Mouse (Mus musculus): ENCODE measurements around the gene Espl1.

Gene Espl1

GRCm38 (mm10) chr15:102273982-102274716 is 21.9 kb upstream of the Espl1 start:
- DNase-seq (ENCODE audit: inconsistent age in 2 of 2, low spot score in 1 of 2) = no peak

DNA sequence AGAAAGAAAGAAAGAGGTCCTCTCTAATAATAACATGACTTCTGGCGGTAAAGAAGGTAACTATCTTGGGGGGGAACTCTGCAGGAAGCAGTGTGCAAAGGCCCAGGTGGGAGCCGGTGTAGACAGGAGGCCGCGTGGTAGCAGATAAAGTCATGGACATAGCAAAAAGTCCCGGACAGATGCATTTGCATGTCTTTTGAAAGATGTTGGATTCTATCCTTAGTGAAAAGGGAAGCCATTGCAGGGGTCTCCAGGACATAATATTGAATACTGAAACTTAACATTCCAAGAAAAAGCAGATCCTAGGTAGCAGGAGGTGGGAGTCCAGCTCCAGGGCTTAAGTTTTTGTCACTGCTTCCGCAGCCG is 17.4 kb upstream of the Espl1 start:
- DNase-seq (ENCODE audit: inconsistent age in 2 of 2, low spot score in 1 of 2) = no peak

DNA sequence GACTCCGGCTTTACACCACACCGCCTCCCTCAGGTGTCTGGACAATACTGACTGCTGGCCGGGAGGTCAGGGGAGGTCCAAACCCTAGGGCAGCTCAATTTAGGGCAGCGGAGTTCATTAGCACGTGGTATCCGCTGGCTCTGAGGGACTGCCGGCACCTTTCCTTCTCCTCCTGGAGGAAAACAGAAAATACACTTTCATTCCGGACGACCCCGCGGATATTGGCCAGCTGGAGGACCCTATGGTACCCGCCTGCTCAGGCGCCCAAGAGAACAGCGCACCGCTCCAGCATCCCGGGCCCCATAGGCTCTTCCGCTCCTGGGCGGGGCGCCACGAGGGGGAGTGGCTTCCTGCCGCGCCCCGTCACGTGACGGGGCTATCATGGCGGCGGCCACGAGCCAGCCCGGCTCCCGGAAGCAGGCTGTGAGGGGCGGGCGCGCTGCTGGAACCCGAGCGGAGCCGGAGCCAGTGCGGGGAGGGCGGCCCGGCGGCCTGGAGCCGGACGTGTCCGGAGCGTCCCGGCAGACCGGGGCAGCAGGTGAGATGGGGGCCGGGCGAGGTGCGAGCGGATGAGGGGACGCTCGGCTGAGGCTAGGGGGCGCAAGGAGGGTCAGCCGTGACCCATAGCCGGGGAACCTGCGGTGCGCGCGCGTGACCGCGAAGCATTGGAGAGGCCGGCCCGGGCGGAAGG is 16.8 kb upstream of the Espl1 start, which contains the start of gene Mfsd5:
Mfsd5 (plus strand) TSS at position 363 of the 691 bp plus-strand sequence.
- DNase-seq (ENCODE audit: inconsistent age in 2 of 2, low spot score in 1 of 2) = peak; percentile 89 to 96

GRCm38 (mm10) chr15:102279783-102280520 is 16.1 kb upstream of the Espl1 start:
- peak in 1 of 2 experiments; percentile 49 for DNase-seq (ENCODE audit: inconsistent age in 2 of 2, low spot score in 1 of 2)

DNA sequence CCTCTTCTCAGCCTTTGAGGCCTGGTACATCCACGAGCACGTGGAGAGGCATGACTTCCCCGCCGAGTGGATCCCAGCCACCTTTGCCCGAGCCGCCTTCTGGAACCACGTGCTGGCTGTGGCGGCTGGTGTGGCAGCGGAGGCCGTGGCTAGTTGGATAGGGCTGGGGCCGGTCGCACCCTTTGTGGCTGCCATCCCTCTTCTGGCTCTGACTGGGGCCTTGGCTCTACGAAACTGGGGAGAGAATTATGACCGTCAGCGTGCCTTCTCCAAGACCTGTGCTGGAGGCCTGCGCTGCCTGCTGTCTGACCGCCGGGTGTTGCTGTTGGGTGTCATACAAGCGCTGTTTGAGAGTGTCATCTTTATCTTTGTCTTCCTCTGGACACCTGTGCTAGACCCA is 15.4 kb upstream of the Espl1 start:
- DNase-seq (ENCODE audit: inconsistent age in 2 of 2, low spot score in 1 of 2) = peak in 1 of 2 experiments; percentile 22

- no peak for DNase-seq (ENCODE audit: inconsistent age in 2 of 2, low spot score in 1 of 2)
These were observed 13.4 kb upstream of the Espl1 start for GRCm38 (mm10) chr15:102282463-102283292.

GRCm38 (mm10) chr15:102283648-102284047 is 12.4 kb upstream of the Espl1 start:
- no peak for DNase-seq (ENCODE audit: inconsistent age in 2 of 2, low spot score in 1 of 2)

- peak; percentile 30 to 74 for DNase-seq (ENCODE audit: inconsistent age in 2 of 2, low spot score in 1 of 2)
These were observed 8.7 kb upstream of the Espl1 start for GRCm38 (mm10) chr15:102287395-102287794.

- no peak for DNase-seq (ENCODE audit: inconsistent age in 2 of 2, low spot score in 1 of 2)
These were observed 421 bp downstream of the Espl1 start for GRCm38 (mm10) chr15:102296368-102297006.

DNA sequence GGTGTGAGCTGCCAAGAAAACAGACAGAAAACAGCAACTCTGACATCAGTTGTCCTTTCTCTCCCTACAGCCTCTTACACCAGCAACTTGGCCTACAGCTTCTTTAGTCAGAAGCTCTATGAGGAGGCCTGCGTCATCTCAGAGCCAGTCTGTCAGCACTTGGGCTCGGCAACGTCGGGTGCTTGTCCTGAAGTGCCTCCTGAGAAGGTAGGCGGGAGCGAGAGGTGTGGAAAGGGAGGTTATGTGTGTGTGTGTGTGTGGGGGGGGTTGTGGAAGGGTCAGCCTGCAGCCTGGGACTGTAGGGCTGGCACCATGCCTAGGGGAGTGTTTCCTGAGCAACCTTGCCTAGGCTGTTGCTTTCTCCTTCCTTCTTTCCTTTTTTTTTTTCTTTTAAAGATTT is 6.5 kb downstream of the Espl1 start:
- DNase-seq (ENCODE audit: inconsistent age in 2 of 2, low spot score in 1 of 2) = no peak

DNA sequence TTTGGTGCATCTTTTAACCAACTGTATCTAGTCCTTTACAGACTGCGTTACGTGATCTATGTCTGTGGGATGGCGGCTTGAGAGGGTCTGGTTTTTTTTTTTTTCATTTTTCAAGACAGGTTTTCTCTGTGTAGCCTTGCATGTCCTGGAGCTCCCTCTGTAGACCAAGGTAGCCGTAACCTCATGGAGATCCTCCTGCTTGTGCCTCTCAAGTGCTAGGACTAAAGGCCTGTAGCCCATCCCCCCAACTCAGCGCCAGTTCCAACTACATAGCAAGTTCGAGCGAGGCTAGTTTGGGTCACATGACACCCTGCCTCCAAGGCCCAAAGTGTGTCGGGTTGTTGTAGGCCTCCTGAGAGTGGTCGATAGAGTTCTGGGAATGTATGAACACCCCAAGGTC is 12.7 kb downstream of the Espl1 start:
- DNase-seq (ENCODE audit: inconsistent age in 2 of 2, low spot score in 1 of 2) = no peak

GRCm38 (mm10) chr15:102310074-102310845 is 14.2 kb downstream of the Espl1 start:
- peak; percentile 76 to 81 for DNase-seq (ENCODE audit: inconsistent age in 2 of 2, low spot score in 1 of 2)

DNA sequence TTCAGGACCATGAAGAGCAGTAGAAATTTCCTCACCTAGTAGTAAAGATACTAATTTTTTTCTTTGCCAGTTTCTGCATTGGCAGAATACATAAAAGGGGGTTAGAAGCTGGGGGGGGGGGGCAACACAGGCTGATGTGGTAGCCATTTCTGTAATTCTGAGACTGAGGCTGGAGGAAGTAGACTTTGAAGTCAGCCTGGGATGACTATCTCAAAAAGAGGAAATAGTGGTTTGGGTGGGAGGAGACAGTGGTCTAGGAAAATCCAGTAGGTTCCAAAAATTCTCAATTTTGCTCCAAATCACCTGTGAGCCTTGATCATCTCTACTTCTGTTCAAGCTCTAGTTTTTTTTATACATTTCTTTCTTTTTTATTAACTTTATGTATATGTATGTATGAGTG is 15.4 kb downstream of the Espl1 start:
- DNase-seq (ENCODE audit: inconsistent age in 2 of 2, low spot score in 1 of 2) = no peak

DNA sequence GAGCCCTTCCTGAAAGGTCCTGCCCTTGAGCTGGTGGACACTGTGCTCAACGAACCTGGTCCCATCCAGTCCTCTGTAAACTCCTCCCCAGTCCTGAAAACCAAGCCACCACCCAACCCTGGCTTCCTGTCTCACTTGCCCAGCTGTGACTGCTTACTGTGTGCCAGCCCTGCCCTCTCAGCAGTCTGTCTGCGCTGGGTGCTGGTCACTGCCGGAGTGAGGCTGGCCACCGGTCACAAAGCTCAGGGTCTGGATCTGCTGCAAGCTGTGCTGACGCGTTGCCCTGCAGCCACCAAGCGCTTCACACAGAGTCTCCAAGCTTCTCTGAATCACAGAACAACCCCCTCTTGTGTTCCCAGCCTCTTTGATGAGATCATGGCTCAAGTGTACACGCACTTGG is 19.2 kb downstream of the Espl1 start:
- DNase-seq (ENCODE audit: inconsistent age in 2 of 2, low spot score in 1 of 2) = peak in 1 of 2 experiments; percentile 36

- DNase-seq (ENCODE audit: inconsistent age in 2 of 2, low spot score in 1 of 2) = peak; percentile 66 to 88
These were observed 20.2 kb downstream of the Espl1 start for GRCm38 (mm10) chr15:102316263-102316662.

DNA sequence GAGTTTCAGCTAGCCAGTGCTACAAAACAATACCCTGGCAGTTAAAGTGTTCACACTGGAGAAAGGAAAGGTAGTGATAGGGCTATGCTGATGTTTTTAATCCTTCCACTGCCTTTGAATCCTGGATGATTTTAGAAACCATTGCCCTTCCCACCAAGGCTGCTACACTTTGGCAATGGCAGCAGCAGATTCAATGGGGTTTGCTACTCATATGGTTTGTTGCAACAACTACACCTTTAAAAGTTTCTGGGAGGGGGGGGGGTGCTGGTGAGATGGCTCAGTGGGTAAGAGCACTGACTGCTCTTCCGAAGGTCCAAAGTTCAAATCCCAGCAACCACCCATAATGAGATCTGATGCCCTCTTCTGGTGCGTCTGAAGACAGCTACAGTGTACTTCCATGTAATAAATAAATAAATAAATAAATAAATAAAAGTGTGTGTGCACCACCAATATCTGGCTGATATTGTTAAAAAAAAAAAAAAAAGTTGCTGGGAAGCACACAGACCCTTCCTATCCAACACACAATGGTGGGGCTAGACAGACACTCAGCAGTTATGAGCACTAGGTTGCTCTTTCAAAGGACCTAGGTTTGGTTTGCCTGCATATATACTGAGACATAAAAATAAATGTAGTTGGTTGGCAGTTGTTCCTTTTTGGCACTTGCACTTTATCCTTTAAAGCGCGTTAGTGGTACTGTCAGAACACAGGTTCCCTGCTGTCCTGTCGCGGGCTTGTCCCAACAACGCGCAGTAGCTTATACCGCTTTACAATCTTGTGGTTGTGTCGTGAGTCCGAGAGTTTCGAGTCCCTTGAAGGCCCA is 28.8 kb downstream of the Espl1 start:
- DNase-seq (ENCODE audit: inconsistent age in 2 of 2, low spot score in 1 of 2) = peak in 1 of 2 experiments; percentile 65

DNA sequence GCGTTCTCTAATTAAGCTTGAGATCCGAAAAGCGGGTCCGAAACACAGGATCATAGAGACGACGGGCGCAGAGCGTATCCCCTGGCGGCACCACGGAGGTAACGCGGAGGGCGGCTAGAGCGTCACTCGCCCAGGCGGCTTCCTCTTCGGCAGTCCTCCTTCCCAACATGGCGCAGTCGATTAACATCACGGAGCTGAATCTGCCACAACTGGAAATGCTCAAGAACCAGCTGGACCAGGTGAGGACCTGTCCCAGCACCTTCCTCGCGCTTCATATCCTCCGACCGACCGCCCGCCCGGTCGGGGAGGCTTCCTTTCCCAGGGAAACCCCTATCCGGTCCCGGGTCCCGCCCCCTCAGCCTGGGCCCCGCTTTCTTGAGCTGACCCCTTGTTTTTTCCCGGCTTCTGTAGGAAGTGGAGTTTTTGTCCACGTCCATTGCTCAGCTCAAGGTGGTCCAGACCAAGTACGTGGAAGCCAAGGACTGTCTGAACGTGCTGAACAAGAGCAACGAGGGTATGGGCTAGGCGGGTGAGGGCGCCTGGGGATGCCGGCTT is 30.0 kb downstream of the Espl1 start, which contains the start of gene Pfdn5:
Pfdn5 (plus strand) TSS at position 95 of the 555 bp plus-strand sequence.
- DNase-seq (ENCODE audit: inconsistent age in 2 of 2, low spot score in 1 of 2) = peak; percentile 89 to 96

- DNase-seq (ENCODE audit: inconsistent age in 2 of 2, low spot score in 1 of 2) = no peak
These were observed 30.8 kb downstream of the Espl1 start for GRCm38 (mm10) chr15:102326892-102327291.

Data from adrenal gland, adult (tissue).